Mouse (Mus musculus): ENCODE measurements at regions not wholly inside any gene's neighbourhood (a gene's known extent, or its start where the extent isn't known, plus 50 kb on each side); places are given as distances from the start of the nearest gene placed in this dataset.

DNA sequence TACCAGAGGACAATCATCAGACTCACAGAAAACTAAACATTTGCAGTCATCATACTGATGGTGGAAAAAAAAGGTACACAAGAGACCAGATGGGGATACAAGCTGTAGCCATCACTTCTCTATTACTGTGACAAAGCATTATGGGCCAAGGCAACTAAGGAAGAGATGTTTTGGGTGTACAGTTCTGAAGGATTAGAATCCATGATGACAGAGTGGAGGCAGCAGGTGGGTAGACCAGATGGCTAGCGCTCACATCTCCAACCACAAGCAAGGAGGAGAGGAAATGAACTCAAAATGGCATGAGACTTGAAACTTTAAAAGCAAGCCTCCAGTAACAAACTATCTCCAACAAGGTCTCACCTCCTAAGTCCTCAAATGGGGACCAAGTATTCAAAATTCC is 201.3 kb downstream of the 3100002H09Rik start:
- TF ChIP-seq CTCF (IDR thresholded peaks at IDR 0.05; ENCODE audit: low read depth) = no peak
- no peak for TF ChIP-seq EP300 (IDR thresholded peaks at IDR 0.05; ENCODE audit: low read depth)

All from liver, postnatal 0 days (tissue).